Mouse (Mus musculus) frontal cortex, postnatal 36 days (tissue): Measurements from ENCODE around the gene Marcksl1.

Source experiments
- DNase-seq, 2 experiments: peaks; one replicate each; pipeline ENCODE4 v3.0.0; 2022; ENCODE audit warnings: low spot score in 2 of 2

Gene Marcksl1

GRCm38 (mm10) chr4:129513086-129513767 is at the start of gene Marcksl1:
Gene Marcksl1, plus strand, starts transcription at chr4:129513581.
- DNase-seq = peak; percentile 60 to 66

- no peak for DNase-seq
These were observed 49.0 kb upstream of the Marcksl1 start for GRCm38 (mm10) chr4:129464286-129464815.

- DNase-seq = no peak
These were observed 37.3 kb upstream of the Marcksl1 start for GRCm38 (mm10) chr4:129476047-129476446.

GRCm38 (mm10) chr4:129479863-129480262 is 33.5 kb upstream of the Marcksl1 start:
- DNase-seq = no peak

- DNase-seq = no peak
These were observed 32.3 kb upstream of the Marcksl1 start for GRCm38 (mm10) chr4:129481090-129481489.

- DNase-seq = no peak
These were observed 22.2 kb upstream of the Marcksl1 start, which contains the start of the genes Tssk3 and Fam229a for GRCm38 (mm10) chr4:129490972-129491880. Gene Tssk3, minus strand, starts transcription at chr4:129491022. Gene Fam229a, plus strand, starts transcription at chr4:129491190.

GRCm38 (mm10) chr4:129494681-129495080 is 18.7 kb upstream of the Marcksl1 start:
- no peak for DNase-seq

- DNase-seq = peak in 1 of 2 experiments; percentile 40
These were observed 17.5 kb upstream of the Marcksl1 start for GRCm38 (mm10) chr4:129495672-129496562.

- no peak for DNase-seq
These were observed 16.8 kb upstream of the Marcksl1 start for GRCm38 (mm10) chr4:129496631-129497030.

- DNase-seq = no peak
These were observed 14.4 kb upstream of the Marcksl1 start for GRCm38 (mm10) chr4:129498941-129499340.

- DNase-seq = no peak
These were observed 13.4 kb upstream of the Marcksl1 start for GRCm38 (mm10) chr4:129500017-129500416.

GRCm38 (mm10) chr4:129500607-129501566 is 12.5 kb upstream of the Marcksl1 start:
- peak; percentile 60 to 66 for DNase-seq

- no peak for DNase-seq
These were observed 11.0 kb upstream of the Marcksl1 start for GRCm38 (mm10) chr4:129502327-129502888.

- DNase-seq = no peak
These were observed 10.4 kb upstream of the Marcksl1 start for GRCm38 (mm10) chr4:129502901-129503444.

- DNase-seq = no peak
These were observed 7.9 kb upstream of the Marcksl1 start for GRCm38 (mm10) chr4:129505511-129505910.

- no peak for DNase-seq
These were observed 5.7 kb upstream of the Marcksl1 start for GRCm38 (mm10) chr4:129507434-129508236.

GRCm38 (mm10) chr4:129508237-129508515 is 5.2 kb upstream of the Marcksl1 start:
- DNase-seq = no peak

GRCm38 (mm10) chr4:129508834-129509600 is 4.4 kb upstream of the Marcksl1 start:
- DNase-seq = no peak
